Mouse (Mus musculus): Measurements from ENCODE around the gene Exoc3l2. TPM values are rescaled to one million over a fixed set of nuclear protein-coding genes. Genes with fewer than 3 reads are reported as not detected.
A peak's percentile ranks its signal among the peaks of the same experiment; 100 is the strongest.

Exoc3l2 gene
- polyA plus RNA-seq, 2 experiments = 1.9 to 3.5 TPM

DNA sequence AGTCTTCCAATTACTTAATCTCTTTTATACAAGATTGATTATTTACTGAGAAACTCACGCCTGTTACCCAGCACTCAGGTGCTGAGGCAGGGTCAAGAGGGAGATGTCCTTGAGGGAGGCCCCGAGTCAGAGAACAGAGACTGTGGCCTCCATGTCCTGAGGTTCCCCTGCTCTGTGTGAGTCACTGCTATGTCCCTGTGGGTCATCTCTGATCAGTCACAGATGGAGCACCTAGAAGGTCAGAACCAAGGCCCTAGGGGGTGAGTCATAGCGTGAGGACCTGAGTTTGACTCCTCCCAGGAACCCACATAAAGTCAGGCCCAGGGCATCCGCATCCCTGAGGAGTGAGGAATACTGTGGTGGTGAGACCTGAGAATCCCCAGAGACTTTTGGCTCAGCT, 38.5 kb downstream of the Exoc3l2 start:
- no peak for ATAC-seq (ENCODE audit: low FRiP score, low read depth)
- no peak for DNase-seq (ENCODE audit: low spot score)
- Histone ChIP-seq H3K4me2 (replicated peaks; ENCODE audit: low read depth, low read length, severe bottlenecking) (no peak overlapping the region), H3K9ac (ENCODE audit: low read depth, low read length, severe bottlenecking) (no peak overlapping the region), H3K36me3 (ENCODE audit: control insufficient read depth, insufficient read depth, low read length) (no peaks in the 10 kb centered on the region), H3K4me1 (ENCODE audit: control insufficient read depth, insufficient read depth, low read length) (no peaks in the 10 kb centered on the region), H3K9me3 (ENCODE audit: control insufficient read depth, low read length) (no peaks in the 10 kb centered on the region), H3K27ac (replicated peaks; ENCODE audit: low read depth, low read length) (no peak overlapping the region), H3K27me3 (ENCODE audit: control insufficient read depth, insufficient read depth, low read length) (no peaks in the 10 kb centered on the region), H3K4me3 (replicated peaks; ENCODE audit: low read length) (no peak overlapping the region)
- WGBS = 75% methylated on average over 4 of the region's 4 CpGs
- TF ChIP-seq POLR2A (IDR thresholded peaks at IDR 0.05; ENCODE audit: borderline replicate concordance, extremely low read depth, insufficient read depth, insufficient read length) = no peak

GRCm38 (mm10) chr7:19503481-19504068, 40.4 kb downstream of the Exoc3l2 start:
- TF ChIP-seq POLR2A (IDR thresholded peaks at IDR 0.05; ENCODE audit: borderline replicate concordance, extremely low read depth, insufficient read depth, insufficient read length) = no peak
- Histone ChIP-seq H3K9me3 (ENCODE audit: control insufficient read depth, low read length) (no peaks in the 10 kb centered on the region), H3K27me3 (ENCODE audit: control insufficient read depth, insufficient read depth, low read length) (no peaks in the 10 kb centered on the region), H3K4me3 (replicated peaks; ENCODE audit: low read length) (no peak overlapping the region), H3K4me2 (replicated peaks; ENCODE audit: low read depth, low read length, severe bottlenecking) (no peak overlapping the region), H3K27ac (replicated peaks; ENCODE audit: low read depth, low read length) (no peak overlapping the region), H3K9ac (ENCODE audit: low read depth, low read length, severe bottlenecking) (no peak overlapping the region), H3K36me3 (ENCODE audit: control insufficient read depth, insufficient read depth, low read length) (no peaks in the 10 kb centered on the region), H3K4me1 (ENCODE audit: control insufficient read depth, insufficient read depth, low read length) (peaks cover 4% of the 10 kb centered on the region)
- 38% methylated on average over 5 of the region's 5 CpGs for WGBS
- ATAC-seq (ENCODE audit: low FRiP score, low read depth) = no peak
- peak; percentile 65 for DNase-seq (ENCODE audit: low spot score)

- Histone ChIP-seq H3K36me3 (ENCODE audit: control insufficient read depth, insufficient read depth, low read length) (no peaks in the 10 kb centered on the region), H3K4me2 (replicated peaks; ENCODE audit: low read depth, low read length, severe bottlenecking) (peak overlapping the region; percentile 98; the same call in 1 of the 2 replicates), H3K9me3 (ENCODE audit: control insufficient read depth, low read length) (no peaks in the 10 kb centered on the region), H3K27me3 (ENCODE audit: control insufficient read depth, insufficient read depth, low read length) (no peaks in the 10 kb centered on the region), H3K4me3 (replicated peaks; ENCODE audit: low read length) (peak overlapping the region; percentile 84), H3K4me1 (ENCODE audit: control insufficient read depth, insufficient read depth, low read length) (peaks cover 7% of the 10 kb centered on the region), H3K27ac (replicated peaks; ENCODE audit: low read depth, low read length) (no peak overlapping the region), H3K9ac (ENCODE audit: low read depth, low read length, severe bottlenecking) (no peak overlapping the region)
- 31% methylated on average over 6 of the region's 6 CpGs for WGBS
- DNase-seq (ENCODE audit: low spot score) (no peak), ATAC-seq (ENCODE audit: low FRiP score, low read depth) (no peak)
- TF ChIP-seq POLR2A (IDR thresholded peaks at IDR 0.05; ENCODE audit: borderline replicate concordance, extremely low read depth, insufficient read depth, insufficient read length) = no peak
Measured at GRCm38 (mm10) chr7:19506326-19506725, 43.2 kb downstream of the Exoc3l2 start.

GRCm38 (mm10) chr7:19506969-19507611, 44.0 kb downstream of the Exoc3l2 start:
- no peaks in the 10 kb centered on the region for H3K36me3 ChIP-seq (ENCODE audit: control insufficient read depth, insufficient read depth, low read length)
- TF ChIP-seq POLR2A (IDR thresholded peaks at IDR 0.05; ENCODE audit: borderline replicate concordance, extremely low read depth, insufficient read depth, insufficient read length) = 0 out of 2 replicates have a peak, but pooled peaks have one; percentile 13
- peak overlapping the region; percentile 98 for H3K4me2 ChIP-seq (replicated peaks; ENCODE audit: low read depth, low read length, severe bottlenecking)
- H3K4me3 ChIP-seq (replicated peaks; ENCODE audit: low read length) = peak overlapping the region; percentile 84
- no peaks in the 10 kb centered on the region for H3K9me3 ChIP-seq (ENCODE audit: control insufficient read depth, low read length)
- DNase-seq (ENCODE audit: low spot score) (peak; percentile 49), ATAC-seq (ENCODE audit: low FRiP score, low read depth) (no peak; the same call in 1 of the 2 replicates)
- peaks cover 7% of the 10 kb centered on the region for H3K4me1 ChIP-seq (ENCODE audit: control insufficient read depth, insufficient read depth, low read length)
- H3K27me3 ChIP-seq (ENCODE audit: control insufficient read depth, insufficient read depth, low read length) = no peaks in the 10 kb centered on the region
- peak overlapping the region; percentile 19; the same call in 1 of the 2 replicates for H3K27ac ChIP-seq (replicated peaks; ENCODE audit: low read depth, low read length)
- H3K9ac ChIP-seq (ENCODE audit: low read depth, low read length, severe bottlenecking) = peak overlapping the region; percentile 80
- 1% methylated on average over 66 of the region's 71 CpGs for WGBS

GRCm38 (mm10) chr7:19507612-19507981, 44.5 kb downstream of the Exoc3l2 start:
- Histone ChIP-seq H3K4me3 (replicated peaks; ENCODE audit: low read length) (peak overlapping the region; percentile 84), H3K9me3 (ENCODE audit: control insufficient read depth, low read length) (no peaks in the 10 kb centered on the region), H3K4me2 (replicated peaks; ENCODE audit: low read depth, low read length, severe bottlenecking) (peak overlapping the region; percentile 98), H3K27me3 (ENCODE audit: control insufficient read depth, insufficient read depth, low read length) (no peaks in the 10 kb centered on the region), H3K9ac (ENCODE audit: low read depth, low read length, severe bottlenecking) (peak overlapping the region; percentile 80), H3K4me1 (ENCODE audit: control insufficient read depth, insufficient read depth, low read length) (peaks cover 7% of the 10 kb centered on the region), H3K27ac (replicated peaks; ENCODE audit: low read depth, low read length) (peak overlapping the region; percentile 19; the same call in 1 of the 2 replicates), H3K36me3 (ENCODE audit: control insufficient read depth, insufficient read depth, low read length) (no peaks in the 10 kb centered on the region)
- no peak for DNase-seq (ENCODE audit: low spot score)
- 4% methylated on average over 17 of the region's 18 CpGs for WGBS
- ATAC-seq (ENCODE audit: low FRiP score, low read depth) = no peak
- TF ChIP-seq POLR2A (IDR thresholded peaks at IDR 0.05; ENCODE audit: borderline replicate concordance, extremely low read depth, insufficient read depth, insufficient read length) = no peak
